Mouse (Mus musculus): Measurements from ENCODE around the gene S100a13. TPM values are rescaled to one million over a fixed set of nuclear protein-coding genes. Genes with fewer than 3 reads are reported as not detected.

The S100a13 gene
- 19.4 and 20.1 TPM in 2 replicates for polyA plus RNA-seq (2012; rRNA removed)

DNA sequence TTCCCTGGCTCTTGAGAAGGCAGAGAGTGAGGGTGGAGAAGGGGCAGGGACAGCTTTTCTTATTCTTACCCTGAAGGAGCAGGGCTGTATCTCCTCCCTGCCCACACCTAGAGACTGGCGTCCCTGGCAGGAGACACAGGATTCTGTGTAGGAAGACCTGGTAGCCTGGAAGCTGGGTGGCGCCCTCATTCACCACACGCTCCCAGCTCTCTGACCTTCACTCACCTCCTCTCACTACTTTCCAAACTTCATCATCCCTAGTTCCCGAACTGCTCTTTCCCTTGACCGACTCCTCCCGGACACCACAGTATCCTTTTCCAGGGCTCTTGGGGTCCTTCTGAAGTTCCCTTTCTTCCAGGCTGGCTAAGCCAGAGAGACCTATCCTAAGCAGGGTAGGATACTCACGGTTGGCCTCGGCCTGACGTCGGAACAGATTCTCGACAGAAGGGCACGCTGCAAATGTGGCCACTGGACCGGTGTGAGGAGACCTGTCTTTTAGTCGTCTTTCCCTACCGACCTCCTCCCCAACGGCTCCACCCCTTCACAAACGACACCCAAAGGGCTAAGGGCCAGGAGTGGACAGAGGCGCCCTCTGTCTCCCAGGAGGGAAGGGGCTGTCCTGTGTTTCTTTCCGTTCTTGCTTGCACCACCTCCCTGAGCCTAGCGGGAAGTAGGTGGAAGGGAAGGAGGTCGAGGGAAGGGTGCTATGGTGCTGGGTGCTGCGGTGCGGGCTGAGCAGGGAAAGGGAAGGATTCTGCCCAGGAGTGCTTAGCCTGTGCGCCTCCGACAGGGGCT lies at the start of gene S100a13, which contains the start of gene S100a1:
Gene S100a13, plus strand, starts transcription at position 640 of the 795 bp plus-strand sequence.
Gene S100a1, minus strand, starts transcription at position 597 of the 795 bp plus-strand sequence.

DNA sequence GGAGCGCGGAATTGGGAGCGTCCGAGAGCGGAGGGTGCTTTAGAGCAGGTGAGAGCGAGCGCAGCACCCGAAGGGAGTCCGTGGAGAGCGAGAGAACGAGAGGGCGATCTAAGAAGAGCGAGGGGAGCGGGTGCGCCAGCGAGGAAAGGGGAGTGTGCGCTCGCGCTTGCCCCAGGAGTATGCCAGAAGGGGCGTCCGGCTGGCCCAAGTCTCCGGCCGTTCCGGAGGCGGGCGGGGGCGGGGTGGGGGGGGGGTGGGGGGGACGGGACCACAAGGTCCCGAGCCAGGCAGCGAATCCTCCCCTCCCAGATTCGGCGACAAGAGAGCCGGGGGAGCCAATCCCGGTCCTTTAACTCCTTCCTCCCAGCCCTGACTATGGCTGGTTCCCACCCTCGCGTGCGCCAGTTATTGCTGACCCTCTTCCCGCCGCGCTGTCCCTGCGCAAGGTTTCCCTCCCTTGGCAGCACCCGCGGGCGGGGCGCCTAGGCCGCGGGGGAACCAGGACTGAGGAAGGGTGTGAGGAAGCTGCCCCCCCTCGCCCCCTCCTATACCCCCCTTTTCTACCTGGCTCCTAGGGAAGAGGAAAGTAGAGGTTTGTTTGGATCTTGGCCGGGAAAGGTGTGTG lies 48.4 kb upstream of the S100a13 start, which contains the start of gene Npr1:
Gene Npr1, minus strand, starts transcription at position 181 of the 625 bp plus-strand sequence.

GRCm38 (mm10) chr3:90475831-90476611 lies 38.2 kb upstream of the S100a13 start, which contains the start of gene Ilf2:
Ilf2 (plus strand) TSS chr3:90476126.

GRCm38 (mm10) chr3:90490696-90491256 lies 23.5 kb upstream of the S100a13 start, which contains the start of gene Snapin:
Snapin (minus strand) TSS chr3:90491033.

DNA sequence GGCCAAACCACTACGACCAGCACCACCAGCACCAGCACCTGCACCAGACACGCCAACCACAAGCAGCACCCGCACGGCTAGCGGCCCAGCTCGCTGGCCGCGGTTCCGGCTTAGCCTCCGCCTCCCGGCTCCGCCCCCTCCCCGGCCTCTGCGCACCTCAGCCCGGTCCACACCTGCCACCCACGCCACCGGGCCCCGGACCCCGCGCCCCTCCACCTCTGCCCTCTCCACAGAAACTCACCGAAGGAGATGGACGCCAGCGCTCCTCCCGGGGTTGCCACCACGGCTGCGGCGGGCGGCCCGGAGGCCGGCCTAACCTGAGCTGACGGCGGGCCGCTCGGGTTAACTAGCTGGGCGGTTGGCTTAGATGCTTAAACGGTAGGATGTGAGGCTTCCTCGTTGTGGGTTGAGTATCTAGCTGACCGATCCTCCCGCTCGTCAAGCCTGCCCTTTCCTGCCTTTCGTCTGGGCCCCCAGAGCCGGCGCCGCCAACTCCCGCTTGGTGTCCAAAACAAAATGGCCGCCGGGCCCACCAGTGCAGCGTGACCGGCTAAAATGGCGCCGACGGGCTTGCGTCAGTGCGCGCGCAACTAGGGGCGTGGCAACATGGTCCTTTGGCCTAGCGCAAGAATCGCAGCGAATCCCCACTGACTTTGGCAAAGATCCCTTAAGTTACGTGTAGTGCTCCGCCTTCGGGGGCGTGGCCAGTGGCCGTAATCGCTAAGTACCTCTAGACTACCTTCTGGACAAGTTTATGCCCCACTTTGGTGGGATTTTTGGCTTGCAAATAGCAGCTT lies 5.1 kb upstream of the S100a13 start, which contains the start of gene Chtop:
Gene Chtop, minus strand, starts transcription at position 549 of the 797 bp plus-strand sequence.

GRCm38 (mm10) chr3:90526580-90526979 lies 12.3 kb downstream of the S100a13 start, which contains the start of gene S100a14:
S100a14 (plus strand) TSS chr3:90526856.

DNA sequence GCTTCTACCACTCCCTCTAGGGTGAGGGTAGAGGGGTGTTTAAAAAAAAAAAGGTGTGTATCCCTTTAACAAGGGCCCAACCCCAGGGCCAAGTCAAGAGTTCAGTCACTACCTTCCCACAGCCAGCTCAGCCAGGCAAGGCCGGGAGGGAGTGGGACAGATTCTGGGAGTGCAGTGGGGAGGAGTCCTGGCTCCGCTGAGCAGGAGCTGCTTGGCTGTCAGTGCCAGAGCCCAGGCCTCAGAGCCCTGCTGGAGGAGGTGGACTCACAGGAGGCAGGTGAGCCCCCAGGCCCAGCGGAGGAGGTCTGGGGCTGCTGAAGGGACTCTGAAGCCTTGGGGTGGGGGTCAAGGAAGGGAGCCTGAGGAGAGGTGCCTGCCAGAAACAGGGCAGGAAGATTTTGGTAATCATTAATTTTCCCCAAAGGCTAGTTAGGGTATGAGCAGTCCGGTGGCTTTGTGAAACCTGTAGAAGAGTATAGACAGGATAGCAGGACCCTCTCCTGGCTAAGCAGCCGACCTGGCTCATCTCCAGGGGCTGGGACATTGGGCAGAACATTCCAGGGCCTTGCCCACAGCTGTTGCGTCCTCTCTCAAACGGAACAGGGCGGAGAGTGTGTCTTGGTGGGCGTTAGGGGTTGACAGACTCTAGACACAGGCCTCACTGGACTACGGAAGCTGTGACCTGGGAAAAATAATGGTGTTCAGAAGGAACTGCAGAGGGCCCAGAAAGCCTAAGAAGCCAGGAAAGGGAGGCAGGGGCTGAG lies 23.1 kb downstream of the S100a13 start, which contains the start of gene S100a16:
Gene S100a16, plus strand, starts transcription at position 114 of the 764 bp plus-strand sequence.

GRCm38 (mm10) chr3:90560008-90560628 lies 45.9 kb downstream of the S100a13 start, which contains the start of gene S100a3:
S100a3 (plus strand) TSS chr3:90560578.

Other genes starting within 250 kb of the S100a13 start
- gene Dennd4b, start 249.2 kb upstream of the S100a13 start, polyA plus RNA-seq (2012; rRNA removed), result 46.7 and 50.1 TPM in 2 replicates
- gene Gatad2b, start 221.3 kb upstream of the S100a13 start, polyA plus RNA-seq (2012; rRNA removed), result 23.1 and 34.5 TPM in 2 replicates
- 89.8 and 106 TPM in 2 replicates for gene Slc27a3, start 124.5 kb upstream of the S100a13 start, polyA plus RNA-seq (2012; rRNA removed)
- 52.9 and 54.0 TPM in 2 replicates for gene Ints3, start 80.8 kb upstream of the S100a13 start, polyA plus RNA-seq (2012; rRNA removed)
- 182 and 195 TPM in 2 replicates for gene Npr1, start 48.6 kb upstream of the S100a13 start, polyA plus RNA-seq (2012; rRNA removed)
- gene Ilf2, start 38.3 kb upstream of the S100a13 start, polyA plus RNA-seq (2012; rRNA removed), result 22.2 and 28.1 TPM in 2 replicates
- gene Snapin, start 23.4 kb upstream of the S100a13 start, polyA plus RNA-seq (2012; rRNA removed), result 28.8 and 37.7 TPM in 2 replicates
- gene Chtop, start 4.9 kb upstream of the S100a13 start, polyA plus RNA-seq (2012; rRNA removed), result 51.9 and 52.0 TPM in 2 replicates
- 48.7 and 59.7 TPM in 2 replicates for gene S100a1, start within 50 bp of the S100a13 start, polyA plus RNA-seq (2012; rRNA removed)
- 0.15 and 0.22 TPM in 2 replicates for gene S100a14, start 12.4 kb downstream of the S100a13 start, polyA plus RNA-seq (2012; rRNA removed)
- gene S100a16, start 22.8 kb downstream of the S100a13 start, polyA plus RNA-seq (2012; rRNA removed), result 121 and 140 TPM in 2 replicates
- gene S100a3, start 46.1 kb downstream of the S100a13 start, polyA plus RNA-seq (2012; rRNA removed), result 2.2 and 2.4 TPM in 2 replicates
- gene S100a2, start 75.8 kb downstream of the S100a13 start, polyA plus RNA-seq (2012; rRNA removed), result not detected in 2 replicates
- not detected in 2 replicates for gene Gm42674, start 87.5 kb downstream of the S100a13 start, polyA plus RNA-seq (2012; rRNA removed)
- 31.2 and 38.9 TPM in 2 replicates for gene S100a4, start 89.3 kb downstream of the S100a13 start, polyA plus RNA-seq (2012; rRNA removed)
- gene S100a5, start 94.1 kb downstream of the S100a13 start, polyA plus RNA-seq (2012; rRNA removed), result not detected in 2 replicates
- gene S100a6, start 98.4 kb downstream of the S100a13 start, polyA plus RNA-seq (2012; rRNA removed), result 404 and 418 TPM in 2 replicates
- gene S100a7a, start 139.6 kb downstream of the S100a13 start, polyA plus RNA-seq (2012; rRNA removed), result 0.59 and 0.87 TPM in 2 replicates
- gene S100a8, start 154.5 kb downstream of the S100a13 start, polyA plus RNA-seq (2012; rRNA removed), result not detected in 2 replicates
- gene S100a9, start 181.3 kb downstream of the S100a13 start, polyA plus RNA-seq (2012; rRNA removed), result not detected in 2 replicates
- not detected in 2 replicates for gene Pglyrp4, start 212.5 kb downstream of the S100a13 start, polyA plus RNA-seq (2012; rRNA removed)